Mouse (Mus musculus) regulatory T cell (primary cell): ENCODE data around the gene Spon1.

Experiments used
- in situ Hi-C: fragments of 300-600 bp; cut with MboI, MseI; formaldehyde crosslinking; loops from one replicate; pipeline ENCODE4 v1.15.1; 2025; ENCODE audit warnings: high pct_unique_total_duplicates

Spon1 gene

DNA sequence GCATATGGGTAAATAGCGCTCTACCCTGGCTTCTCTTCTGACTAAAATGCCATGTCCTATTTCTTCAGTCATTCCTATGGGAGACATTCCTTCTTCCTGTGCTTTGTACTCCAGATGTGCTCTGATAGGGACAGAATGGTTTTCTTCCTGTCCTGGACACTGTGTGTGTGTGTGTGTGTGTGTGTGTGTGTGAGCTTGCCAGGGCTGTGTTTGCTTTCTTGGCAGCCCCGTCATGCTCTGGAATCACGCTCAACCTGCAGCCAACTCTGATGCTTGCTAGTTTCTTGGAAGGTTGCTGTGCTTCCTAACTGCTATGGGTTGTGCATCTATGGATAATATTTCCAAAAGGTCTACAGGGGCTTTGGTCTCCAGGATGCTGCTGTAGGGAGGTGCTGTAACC is 9.1 kb downstream of the Spon1 start:
- in situ Hi-C loops, result loop anchor here (5.0 to 25.0 kb wide), 2 partner anchors 247 to 437 kb away; no protein-coding TSS in a partner anchor

DNA sequence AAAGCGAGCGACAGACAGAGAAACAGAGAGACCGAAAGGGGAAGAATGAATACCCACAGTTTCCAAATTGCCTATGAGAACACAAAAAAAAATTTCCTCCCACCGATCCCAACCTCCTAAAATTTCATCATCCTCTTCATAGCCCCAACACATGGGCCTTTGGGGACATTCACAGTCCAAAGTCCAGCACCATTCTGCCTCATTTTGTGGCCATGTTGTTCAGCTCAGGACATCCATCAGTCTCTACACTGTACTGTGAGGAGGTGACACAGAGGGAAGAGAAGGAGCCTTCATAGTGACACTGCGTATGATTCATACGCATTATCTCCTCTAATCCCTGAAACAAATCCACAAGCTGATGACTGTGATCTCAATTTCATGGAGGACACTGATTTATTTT is 12.7 kb downstream of the Spon1 start:
- in situ Hi-C loops, result no loop called here

DNA sequence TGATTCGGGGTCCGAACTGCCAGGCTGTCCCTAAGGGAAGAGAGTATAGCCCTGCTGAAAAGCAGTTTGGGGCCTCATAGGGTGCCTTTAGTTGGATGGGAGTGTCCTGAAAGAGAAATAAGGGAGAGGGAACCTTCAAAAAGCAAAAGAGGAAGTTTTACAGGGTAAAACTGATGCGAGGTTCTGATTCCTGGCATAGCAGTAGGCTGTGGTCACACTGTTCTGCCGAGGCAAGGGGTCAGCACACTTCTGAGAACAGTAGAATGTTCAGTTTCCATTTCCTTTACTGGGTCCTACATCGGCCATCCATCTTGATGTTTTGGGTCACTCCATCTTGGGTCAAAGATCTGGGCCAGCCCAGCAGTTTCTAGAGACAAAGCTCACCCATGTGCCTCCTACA is 14.5 kb downstream of the Spon1 start:
- in situ Hi-C loops, result no loop called here

DNA sequence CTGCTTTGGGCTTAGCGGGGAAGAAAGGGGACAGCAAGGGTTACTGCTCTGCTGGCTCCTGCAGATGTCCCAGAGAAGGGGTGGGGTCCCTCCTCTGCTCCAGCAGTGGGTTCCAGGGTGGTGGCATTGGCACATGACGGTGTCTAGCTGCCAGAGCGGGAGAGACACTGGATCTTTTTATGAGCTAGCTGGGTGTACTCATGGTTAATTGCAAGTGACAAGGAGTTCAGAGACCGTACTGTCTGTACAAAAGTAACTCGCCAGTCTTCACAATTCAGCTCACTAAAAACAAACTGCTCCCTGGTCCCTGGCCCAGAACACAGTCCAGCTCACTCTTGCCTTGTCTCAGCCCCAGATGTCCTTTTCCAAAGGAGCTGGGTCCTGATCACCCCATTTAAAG is 26.2 kb downstream of the Spon1 start:
- in situ Hi-C loops, result no loop called here

DNA sequence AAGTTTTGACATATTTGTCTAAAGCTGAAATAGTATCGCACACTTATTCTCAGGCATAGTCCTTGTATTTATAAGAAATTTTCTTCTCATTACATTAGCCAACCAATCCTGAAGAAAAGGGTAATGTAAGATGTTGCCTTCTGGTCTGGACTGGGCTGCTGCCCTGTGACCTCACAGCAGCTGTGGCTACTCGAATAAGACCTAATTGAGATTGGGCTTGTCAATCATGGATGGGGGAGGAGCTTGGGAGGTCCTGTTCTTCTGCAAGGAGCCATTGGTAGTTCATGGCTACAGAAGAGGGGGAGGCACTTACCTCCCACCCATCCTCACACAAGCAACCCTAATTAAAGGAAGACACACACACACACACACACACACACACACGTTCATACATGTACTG is 27.1 kb downstream of the Spon1 start:
- in situ Hi-C loops, result no loop called here

DNA sequence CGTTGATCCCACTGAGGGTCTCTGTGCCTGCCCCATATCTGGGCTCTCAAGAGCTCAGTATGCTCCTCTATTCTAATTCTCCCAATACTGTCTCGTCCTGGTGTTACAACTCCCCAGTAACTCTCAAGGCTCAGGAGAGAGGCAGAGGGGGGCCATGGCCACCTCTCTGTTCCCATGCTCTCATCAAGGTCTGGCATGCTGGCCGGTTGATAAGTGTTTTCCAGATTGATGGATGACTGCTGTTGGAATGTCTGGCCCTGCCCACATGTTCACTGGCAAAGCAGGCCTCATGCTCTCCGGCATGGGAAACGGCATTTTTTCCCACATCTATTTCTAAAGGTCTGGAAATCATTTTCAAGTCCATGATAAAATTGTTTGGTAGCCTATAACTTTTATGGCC is 29.4 kb downstream of the Spon1 start:
- in situ Hi-C loops, result no loop called here

DNA sequence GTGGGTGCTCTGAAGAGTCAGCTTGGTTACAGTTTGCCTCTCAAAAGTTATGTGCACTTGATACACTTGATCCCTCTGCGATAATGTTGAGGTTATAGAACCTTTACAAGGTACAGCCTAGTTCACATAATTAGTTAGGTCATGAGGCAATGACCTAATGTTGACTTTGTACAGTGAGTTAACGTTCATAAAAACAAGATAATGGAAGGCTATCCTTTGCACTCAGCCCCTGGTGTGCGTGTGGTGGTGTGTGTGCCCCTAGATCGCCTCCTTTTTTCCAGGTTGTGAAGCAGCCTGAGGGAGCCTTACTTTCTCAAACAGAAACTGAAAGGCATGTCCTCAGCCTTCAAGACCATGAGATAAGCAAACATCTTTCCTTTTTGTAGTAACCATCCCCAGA is 31.3 kb downstream of the Spon1 start:
- in situ Hi-C loops, result no loop called here

DNA sequence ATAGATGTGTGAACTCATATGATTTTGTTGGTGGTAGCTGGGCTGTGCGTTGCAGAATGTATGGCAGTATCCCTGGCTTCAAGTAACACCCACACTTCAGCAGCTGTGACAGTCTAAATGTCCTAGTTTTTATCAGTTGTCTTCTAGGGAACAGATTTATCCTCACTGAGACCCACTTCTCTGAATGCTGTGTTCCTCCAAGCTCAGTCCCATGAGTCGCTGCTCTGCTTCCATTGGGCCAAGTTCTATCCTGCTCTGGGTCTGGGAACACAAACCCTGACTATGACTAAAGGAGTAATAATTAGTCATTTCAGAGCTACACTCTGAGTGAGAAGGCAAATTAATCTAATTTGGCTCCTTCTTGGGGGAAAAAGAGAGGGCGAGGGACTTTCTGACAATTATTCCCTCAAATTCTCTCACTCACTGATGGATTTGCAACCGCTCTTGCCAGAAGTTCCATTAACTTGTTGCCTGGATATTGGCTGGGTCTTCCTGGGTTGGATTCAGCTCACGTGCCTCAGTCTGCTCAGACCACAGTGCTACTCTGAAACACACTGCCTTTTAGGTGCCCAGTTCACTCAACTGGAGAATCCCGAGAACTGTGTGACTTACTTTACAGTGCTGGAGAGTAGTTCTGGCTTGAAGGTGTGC is 32.9 kb downstream of the Spon1 start:
- in situ Hi-C loops, result no loop called here

DNA sequence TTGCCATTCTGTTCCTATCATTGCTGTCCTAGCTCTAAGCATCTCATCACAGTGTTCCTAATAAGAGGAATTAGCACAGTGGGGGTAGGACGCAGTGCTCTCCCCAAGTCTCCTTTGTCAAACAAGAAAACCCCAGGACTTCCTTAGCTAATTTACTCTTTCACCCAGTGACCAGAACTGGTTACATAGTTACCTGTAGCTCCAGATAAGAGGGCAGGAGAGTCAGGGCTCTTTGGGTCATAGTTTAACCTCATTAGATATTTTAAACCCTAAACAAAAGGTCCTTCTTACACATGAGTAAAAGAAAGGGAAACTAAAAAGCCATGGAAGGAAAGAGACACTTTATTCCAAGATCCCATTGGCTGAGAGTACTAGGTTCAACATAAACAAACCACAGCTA is 44.0 kb downstream of the Spon1 start:
- in situ Hi-C loops, result no loop called here

DNA sequence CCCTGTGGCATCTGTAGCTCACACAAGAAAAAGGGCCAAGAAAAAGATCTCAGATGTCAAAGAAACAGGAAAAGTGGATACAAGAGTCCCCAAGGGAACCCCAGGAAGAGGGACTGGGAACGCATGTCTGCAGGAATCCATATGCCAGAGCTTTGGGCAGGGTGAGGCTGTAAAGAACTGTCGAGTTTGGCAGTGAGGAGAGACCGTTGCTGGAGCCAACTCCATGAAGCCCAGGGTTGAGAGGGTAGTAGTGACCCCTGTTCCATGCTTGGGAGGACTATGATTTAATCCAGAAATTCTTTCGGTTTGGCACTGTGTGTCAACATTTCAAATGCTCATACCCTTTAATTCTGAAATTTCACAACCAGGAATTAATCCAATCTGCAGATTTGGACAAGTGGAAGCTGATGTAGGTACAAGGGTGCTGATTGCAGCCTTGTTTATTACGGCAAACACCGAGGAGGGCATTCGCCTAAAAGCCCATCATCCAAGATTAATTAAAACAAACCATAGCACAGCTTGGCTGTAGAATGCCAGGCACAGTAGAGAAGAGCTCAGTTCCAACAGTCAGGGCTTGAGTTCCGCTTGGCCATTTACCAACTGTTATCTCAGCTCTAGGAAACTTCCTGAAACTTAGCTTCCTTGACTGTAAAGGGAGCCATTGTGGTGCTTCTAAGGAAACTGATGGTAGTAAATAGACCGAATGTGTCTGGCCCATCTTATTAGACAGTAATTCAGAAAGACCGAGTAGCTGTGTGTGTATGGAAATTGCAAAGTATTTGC is 45.8 kb downstream of the Spon1 start:
- in situ Hi-C loops, result no loop called here

DNA sequence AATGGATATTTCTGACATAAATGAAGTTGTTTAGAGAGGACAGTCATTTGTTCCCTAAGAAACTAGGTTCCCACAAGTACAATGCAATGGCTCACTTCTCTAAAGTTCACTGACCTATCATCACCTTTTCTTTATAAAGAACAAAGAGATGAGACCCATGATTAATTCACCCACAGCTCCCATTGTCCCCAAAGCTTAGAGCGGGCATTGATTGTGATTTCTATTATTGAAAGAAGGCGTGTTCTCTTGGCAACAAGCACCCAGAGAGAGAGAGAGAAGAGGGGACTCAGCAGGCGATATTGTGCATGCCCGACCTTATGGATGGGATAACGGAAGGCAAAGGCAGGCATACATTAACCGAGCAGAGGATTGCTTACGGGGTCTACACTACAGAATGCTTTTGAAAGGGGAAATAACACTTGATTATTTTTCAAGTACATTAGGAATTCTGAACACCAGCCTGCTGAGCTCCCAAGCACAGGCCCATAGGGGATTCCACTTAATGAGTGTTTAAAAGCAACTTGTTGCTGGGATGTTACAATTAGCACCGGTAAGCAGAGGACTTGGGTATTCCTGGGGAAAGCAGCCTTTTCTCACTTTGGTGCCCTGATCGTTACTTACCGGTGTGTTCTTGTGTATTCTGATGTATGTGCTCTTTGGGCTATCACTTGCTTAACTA is 48.4 kb downstream of the Spon1 start:
- in situ Hi-C loops, result no loop called here

DNA sequence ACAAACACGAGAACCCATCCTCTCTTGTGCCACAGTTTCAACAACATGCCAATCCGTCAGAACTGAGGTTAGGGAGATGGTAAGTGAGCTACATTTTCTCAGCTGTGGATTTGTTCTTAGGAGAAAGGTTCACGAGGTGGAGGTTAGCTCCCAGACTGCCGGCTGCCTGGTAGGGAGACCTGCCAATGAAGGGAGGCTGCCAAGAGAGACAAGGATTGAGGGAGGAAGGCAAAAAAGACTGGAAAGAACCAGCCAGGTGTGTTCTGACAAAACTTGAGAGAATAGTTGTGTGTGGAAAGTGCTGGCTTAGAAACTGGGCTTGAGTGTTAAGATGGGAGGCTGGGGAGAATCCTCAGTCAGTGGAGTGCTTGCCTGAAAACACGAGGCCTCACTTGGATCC is 49.9 kb downstream of the Spon1 start:
- in situ Hi-C loops, result no loop called here

DNA sequence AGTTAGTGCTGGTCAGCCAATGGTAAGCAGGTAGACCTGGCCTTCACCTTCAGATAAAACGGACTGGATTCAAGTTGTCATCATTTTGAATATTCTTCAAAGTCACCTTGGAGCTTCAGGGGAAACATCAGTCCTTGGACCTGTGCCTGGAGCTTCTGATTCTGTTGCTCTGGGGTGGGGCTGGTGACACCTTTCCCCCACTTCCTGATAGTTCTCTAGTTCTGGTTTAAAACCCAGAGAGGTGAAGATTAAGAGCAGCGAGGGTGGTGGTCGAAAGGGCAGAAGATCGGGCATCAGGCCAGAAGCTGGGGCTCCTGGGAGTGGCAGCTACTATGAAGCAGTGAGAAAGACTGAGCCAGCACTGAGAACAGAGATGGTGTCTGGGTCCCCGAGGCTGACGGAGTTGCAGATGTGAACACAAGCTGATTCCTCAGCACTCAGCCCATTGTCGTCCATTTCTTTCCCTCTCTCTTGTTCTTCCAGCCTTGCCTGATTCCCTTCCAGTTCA is 51.1 kb downstream of the Spon1 start:
- in situ Hi-C loops, result no loop called here

DNA sequence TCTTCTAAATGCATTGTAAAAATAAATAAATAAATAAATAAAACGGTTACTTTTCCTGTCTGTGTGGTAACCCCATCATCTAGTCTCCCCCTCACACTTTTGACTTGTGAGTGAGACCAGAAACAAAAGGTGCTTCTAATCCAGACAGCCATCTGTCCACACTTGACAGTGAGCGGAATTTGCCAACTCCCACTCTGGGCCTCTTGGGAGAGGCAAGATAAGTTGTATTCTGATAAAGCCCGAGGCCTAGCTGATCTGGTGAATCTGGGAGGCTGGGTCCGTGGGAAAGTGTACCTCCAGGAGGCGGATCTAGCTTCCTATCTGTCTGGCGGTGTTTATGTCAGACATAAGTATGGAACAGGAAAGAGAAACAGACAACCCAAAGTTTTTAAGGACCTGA is 52.3 kb downstream of the Spon1 start:
- in situ Hi-C loops, result no loop called here

DNA sequence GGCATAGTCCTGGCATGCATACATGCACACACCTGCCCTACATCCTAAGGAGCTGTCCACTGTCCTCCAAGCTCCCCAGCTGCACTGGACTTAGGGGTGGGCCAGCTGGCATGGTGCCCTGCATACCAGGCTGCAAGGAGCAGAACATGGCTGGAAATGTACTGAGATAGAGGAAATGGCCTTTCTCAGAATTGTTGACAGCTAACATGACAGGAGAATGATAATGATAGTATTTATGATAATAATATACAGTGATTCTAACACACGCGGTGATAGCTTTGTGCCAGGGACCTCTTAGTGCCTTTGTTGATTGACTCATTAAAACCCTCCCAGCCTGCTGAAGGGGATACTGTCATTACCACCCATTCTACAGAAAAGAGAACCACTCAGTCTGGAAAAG is 54.4 kb downstream of the Spon1 start:
- in situ Hi-C loops, result no loop called here

DNA sequence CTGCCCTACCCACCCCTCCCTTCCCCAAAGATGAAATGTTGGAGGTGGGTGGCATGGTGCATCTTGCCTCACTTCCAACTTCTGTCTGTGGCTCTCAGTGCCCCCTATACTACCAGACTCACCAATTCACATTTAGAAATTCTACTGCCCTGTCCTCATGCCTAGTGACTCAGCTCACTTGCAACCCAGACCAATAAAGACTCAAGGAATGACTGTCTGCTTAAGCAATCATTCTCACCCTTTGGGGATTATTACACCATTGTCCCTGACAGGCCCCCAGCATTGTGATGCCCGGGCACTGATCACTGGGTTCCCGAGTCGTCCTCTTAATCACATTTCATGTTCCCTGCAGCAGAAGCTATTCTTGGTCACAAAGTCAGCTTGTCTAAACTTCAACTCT is 57.2 kb downstream of the Spon1 start:
- in situ Hi-C loops, result no loop called here

DNA sequence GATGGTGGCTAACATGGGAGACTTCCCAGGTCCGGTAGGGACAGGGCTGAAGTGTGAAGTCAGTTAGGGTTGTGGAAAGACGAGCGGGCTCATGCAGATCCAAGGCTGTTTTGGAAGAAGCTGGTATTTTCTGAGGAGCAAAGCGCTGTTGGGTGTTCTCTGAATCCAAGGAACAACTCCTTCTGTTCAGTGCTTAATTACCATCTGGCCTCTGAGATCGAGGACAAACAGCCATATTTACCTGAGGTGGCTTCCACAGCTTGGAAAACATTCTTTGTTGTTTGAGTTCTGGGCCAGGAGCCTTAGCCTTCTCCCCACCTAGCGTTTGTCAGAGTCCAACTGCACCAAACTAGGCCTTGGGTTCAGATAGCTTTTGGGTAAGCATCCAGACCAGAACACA is 58.9 kb downstream of the Spon1 start:
- in situ Hi-C loops, result no loop called here

DNA sequence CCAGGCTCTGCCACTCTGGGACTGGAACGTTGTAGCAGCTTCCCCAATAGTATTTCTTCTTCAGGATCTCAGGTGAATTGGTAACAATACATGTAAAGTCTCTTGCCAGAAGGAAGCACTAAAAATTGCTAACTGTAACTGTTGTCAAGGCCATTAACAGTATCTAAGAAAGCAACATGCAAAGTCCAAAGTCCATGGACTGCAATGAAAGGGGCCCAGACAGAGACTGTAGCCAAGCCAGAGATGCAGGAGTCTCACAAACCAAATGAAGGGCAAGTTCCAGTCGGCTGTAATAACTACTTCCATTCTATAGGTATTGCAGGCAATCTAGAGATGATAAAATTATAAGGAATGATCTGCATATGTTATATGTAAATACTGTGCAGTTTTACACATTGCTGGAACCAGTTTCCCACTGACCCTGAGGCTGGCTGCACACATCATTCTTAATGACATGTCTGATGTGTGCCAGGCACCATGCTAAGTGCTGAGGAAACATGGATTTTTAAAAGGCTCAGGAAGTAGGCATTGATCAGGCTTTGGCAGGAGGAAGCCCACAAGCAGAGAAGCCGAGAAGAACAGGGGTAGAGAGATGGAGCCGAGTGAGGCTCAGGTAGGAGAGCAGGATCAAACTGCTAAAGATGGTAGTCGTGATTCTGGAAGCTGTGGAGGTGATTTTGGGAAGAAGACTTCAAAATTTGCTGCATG is 59.9 kb downstream of the Spon1 start:
- in situ Hi-C loops, result no loop called here

DNA sequence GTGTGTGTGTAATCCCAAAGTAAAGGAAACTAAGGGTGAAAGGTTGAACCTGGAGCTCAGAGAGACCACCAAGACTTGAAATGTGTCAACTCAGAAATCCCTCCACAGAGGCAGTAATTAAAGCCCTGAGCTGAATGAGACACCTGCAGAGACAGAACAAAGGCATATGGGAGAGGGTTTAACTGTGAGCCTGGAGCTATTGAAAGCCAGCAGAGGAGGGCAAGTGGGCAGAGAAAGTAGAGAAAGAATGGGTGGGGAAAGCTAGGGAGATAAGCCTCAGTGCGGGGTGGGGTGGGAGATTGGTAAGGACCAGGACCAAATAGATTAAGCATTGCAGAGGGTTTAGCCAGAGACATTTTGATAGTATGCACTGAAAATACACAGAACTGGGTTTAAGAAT is 60.7 kb downstream of the Spon1 start:
- in situ Hi-C loops, result no loop called here

DNA sequence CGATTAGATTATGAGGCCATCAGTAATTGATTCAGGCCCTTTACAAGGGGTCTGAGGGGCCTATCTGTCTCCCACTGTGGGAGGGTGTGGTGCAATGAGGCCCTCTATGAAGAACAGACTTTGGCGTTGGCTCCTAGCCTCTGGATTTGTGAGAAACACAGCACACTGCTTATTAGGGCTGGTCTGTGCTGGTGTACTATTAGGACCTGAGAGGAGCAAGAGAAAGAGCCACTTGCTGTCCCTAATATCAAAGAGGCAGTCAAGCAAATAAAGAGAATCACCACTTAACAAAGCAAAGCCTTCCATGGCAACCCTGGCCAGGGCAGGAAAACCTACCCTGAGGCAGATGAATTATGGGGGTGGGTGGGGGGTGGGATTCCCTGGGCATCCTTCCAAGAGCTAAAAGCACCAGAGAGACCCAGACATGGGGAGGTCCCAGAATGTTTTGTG is 62.3 kb downstream of the Spon1 start:
- in situ Hi-C loops, result no loop called here

DNA sequence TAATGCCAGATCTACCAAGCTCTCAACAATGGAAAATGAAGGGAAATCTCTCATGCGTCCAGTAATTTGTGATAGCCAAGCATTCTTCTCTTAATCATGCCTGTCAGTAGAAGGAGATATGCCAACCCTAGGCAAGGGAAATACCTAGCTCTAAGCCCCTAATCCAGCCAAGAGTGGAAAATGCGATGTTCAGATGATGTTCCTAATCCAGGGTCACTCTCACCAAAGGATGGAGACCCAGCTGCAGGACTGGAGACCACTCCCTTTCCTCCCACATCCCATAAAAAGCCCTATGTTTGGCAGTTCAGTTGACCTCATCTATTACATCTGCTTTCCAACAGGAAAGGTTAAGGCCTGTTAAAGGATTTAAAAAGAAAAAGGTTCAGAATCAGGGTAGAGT is 62.8 kb downstream of the Spon1 start:
- in situ Hi-C loops, result no loop called here

DNA sequence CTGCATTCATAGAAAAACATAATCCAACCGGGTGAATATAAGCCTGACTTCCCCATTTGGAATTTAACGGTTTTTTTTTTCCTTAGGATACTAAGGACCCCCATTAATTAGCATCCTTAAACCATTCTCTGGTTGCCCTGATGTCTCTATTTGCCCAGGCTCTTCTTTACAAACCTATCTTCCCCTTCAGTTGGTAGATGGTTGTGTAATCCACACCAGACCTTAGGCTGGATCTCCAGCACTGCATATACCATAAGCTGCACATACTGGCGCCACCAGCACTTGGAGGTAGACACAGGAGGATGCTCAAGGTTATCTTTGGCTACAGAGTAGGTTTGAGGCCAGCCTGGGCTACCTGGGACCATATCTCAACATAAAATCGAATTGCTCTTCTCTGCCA is 71.4 kb downstream of the Spon1 start:
- in situ Hi-C loops, result no loop called here
